Mouse (Mus musculus): Measurements from ENCODE around the gene Cmip.

DNA sequence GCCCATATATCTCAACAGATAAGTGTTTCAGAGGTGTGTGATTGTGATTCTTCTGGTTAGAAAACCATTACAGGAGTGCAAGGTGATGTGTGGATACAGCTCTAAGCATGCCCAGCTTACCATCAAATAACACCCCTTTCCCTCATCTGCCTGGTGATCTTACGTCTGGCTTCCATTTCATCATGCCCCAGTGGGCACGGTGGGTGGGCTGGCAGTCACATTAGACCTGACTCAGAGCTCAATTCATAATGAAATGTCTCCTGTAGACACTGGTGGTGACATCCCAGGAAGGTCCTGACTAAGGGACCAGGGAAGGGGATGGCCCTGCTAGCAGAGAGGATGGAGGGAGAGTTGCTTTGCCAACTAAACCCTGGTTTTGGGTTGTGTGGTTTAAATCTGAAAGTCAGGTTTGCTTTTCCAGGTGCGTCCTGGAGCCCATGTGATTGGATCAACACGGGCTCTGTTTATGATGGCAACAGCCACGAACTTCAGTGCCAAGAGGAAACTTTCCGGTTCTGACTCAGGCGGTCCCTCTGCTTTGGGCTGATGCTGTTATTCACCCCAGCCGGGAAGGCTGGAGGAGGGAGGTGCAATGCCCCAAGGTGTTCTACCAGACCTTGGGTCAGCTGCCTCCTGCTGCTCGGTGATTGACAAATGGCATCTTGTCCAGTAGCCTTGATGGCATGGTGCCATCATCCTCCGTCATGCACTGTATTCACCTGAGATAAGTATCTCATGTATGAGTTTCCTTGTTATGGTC is 231.6 kb downstream of the Cmip start:
- TF ChIP-seq POLR2A (IDR thresholded peaks at IDR 0.05; ENCODE audit: low read depth, low read length) (no peak), CTCF (conservative IDR thresholded peaks at IDR 0.05; ENCODE audit: insufficient read depth, insufficient read length, low read depth, low read length) (no peak)
